Mouse (Mus musculus): Measurements from ENCODE around the gene Hnrnpul1. TPM values are rescaled to one million over a fixed set of nuclear protein-coding genes. Genes with fewer than 3 reads are reported as not detected.

The Hnrnpul1 gene
- total RNA-seq, 1 experiment: 67.1 TPM

- Histone ChIP-seq H3K9me3 (ENCODE audit: control insufficient read depth, insufficient read depth, low read depth, low read length) (no peaks in the 10 kb centered on the region), H3K4me3 (ENCODE audit: insufficient read depth in 1 of 2, low read depth in 1 of 2, low read length in 2 of 2, poor library complexity in 1 of 2, severe bottlenecking in 1 of 2) (no peak overlapping the region), H3K27ac (ENCODE audit: insufficient read depth, low read depth, low read length, poor library complexity, severe bottlenecking) (no peak overlapping the region), H3K36me3 (ENCODE audit: control insufficient read depth, insufficient read depth, low read length, poor library complexity, severe bottlenecking) (no peaks in the 10 kb centered on the region), H3K4me1 (ENCODE audit: control insufficient read depth in 2 of 2, insufficient read depth in 2 of 2, low read length in 2 of 2, poor library complexity in 1 of 2) (peaks cover 0 to 2% of the 10 kb centered on the region in 2 experiments; a peak in 2 of 4 replicates), H3K9ac (ENCODE audit: insufficient read depth, low read depth, low read length, poor library complexity, severe bottlenecking) (no peak overlapping the region)
- in situ Hi-C loops (cut with MboI; ENCODE audit: low sequenced_read_pairs in 2 of 2, unreplicated experiment in 2 of 2): loop anchor here in 1 of 2 experiments (10.0 kb wide), 1 partner anchor 63 kb away; no protein-coding TSS in a partner anchor
- no peak for DNase-seq (ENCODE audit: low read depth, low spot score)
- no peak for TF ChIP-seq CHD2 (IDR thresholded peaks at IDR 0.05; ENCODE audit: low read depth, low read length)
Observed at GRCm38 (mm10) chr7:25761354-25761753, 6.8 kb upstream of the Hnrnpul1 start.

- peak overlapping the region; percentile 72 for H3K9ac ChIP-seq (ENCODE audit: insufficient read depth, low read depth, low read length, poor library complexity, severe bottlenecking)
- 0 out of 2 replicates have a peak, but pooled peaks cover 2% of the 10 kb centered on the region for H3K36me3 ChIP-seq (ENCODE audit: control insufficient read depth, insufficient read depth, low read length, poor library complexity, severe bottlenecking)
Observed at GRCm38 (mm10) chr7:25756011-25756410, 1.5 kb upstream of the Hnrnpul1 start.

DNA sequence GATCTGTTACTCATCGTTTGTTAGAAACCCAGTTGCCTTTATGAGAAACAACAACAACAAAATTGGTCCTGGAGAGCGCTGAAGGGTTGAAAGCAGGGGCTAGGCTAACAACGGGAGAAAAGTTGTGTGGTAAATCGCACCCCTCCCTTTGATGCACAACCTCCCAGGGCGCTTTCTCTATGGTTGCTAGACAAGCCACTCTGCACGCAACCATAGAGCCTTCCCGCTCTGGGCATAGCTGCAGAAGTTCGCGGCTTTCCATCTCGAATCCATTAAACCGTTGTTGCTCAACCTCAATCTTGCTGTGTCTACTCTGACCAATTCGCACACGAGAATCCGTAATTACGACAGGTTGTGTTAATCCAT, 894 bp upstream of the Hnrnpul1 start:
- peaks cover 4% of the 10 kb centered on the region for H3K36me3 ChIP-seq (ENCODE audit: control insufficient read depth, insufficient read depth, low read length, poor library complexity, severe bottlenecking)
- peak overlapping the region; percentile 67 for H3K27ac ChIP-seq (ENCODE audit: insufficient read depth, low read depth, low read length, poor library complexity, severe bottlenecking)
- H3K9me3 ChIP-seq (ENCODE audit: control insufficient read depth, insufficient read depth, low read depth, low read length): no peaks in the 10 kb centered on the region
- H3K9ac ChIP-seq (ENCODE audit: insufficient read depth, low read depth, low read length, poor library complexity, severe bottlenecking): peak overlapping the region; percentile 72
- peak overlapping the region; percentile 73 to 95 for H3K4me3 ChIP-seq (ENCODE audit: insufficient read depth in 1 of 2, low read depth in 1 of 2, low read length in 2 of 2, poor library complexity in 1 of 2, severe bottlenecking in 1 of 2)
- TF ChIP-seq ZNF384 (IDR thresholded peaks at IDR 0.05; ENCODE audit: low read depth, low read length) (no peak), HCFC1 (IDR thresholded peaks at IDR 0.05; ENCODE audit: borderline replicate concordance, insufficient read depth, low read length) (no peak), ZC3H11A (IDR thresholded peaks at IDR 0.05; ENCODE audit: borderline replicate concordance, low read depth, low read length) (no peak), MAFK (IDR thresholded peaks at IDR 0.05; ENCODE audit: insufficient read depth, low read depth, low read length) (no peak), CHD2 (IDR thresholded peaks at IDR 0.05; ENCODE audit: low read depth, low read length) (no peak)
- H3K4me1 ChIP-seq (ENCODE audit: control insufficient read depth in 2 of 2, insufficient read depth in 2 of 2, low read length in 2 of 2, poor library complexity in 1 of 2): peaks cover 2 to 4% of the 10 kb centered on the region in 2 experiments; a peak in 1 of 4 replicates
- no peak for DNase-seq (ENCODE audit: low read depth, low spot score)
- in situ Hi-C loops (cut with MboI; ENCODE audit: low sequenced_read_pairs in 2 of 2, unreplicated experiment in 2 of 2): loop anchor here in 1 of 2 experiments (10.0 kb wide), 1 partner anchor 49 kb away; no protein-coding TSS in a partner anchor

More at GRCm38 (mm10) chr7:25756011-25756410, 1.5 kb upstream of the Hnrnpul1 start:
- Histone ChIP-seq H3K4me3 (ENCODE audit: insufficient read depth in 1 of 2, low read depth in 1 of 2, low read length in 2 of 2, poor library complexity in 1 of 2, severe bottlenecking in 1 of 2) (peak overlapping the region; percentile 73 to 95), H3K9me3 (ENCODE audit: control insufficient read depth, insufficient read depth, low read depth, low read length) (no peaks in the 10 kb centered on the region), H3K27ac (ENCODE audit: insufficient read depth, low read depth, low read length, poor library complexity, severe bottlenecking) (no peak overlapping the region; the same call in 1 of the 2 replicates), H3K4me1 (ENCODE audit: control insufficient read depth in 2 of 2, insufficient read depth in 2 of 2, low read length in 2 of 2, poor library complexity in 1 of 2) (peaks cover 2 to 4% of the 10 kb centered on the region in 2 experiments; a peak in 1 of 4 replicates)
- TF ChIP-seq ZNF384 (IDR thresholded peaks at IDR 0.05; ENCODE audit: low read depth, low read length) (peak; percentile 99), ZC3H11A (IDR thresholded peaks at IDR 0.05; ENCODE audit: borderline replicate concordance, low read depth, low read length) (peak; percentile 84), HCFC1 (IDR thresholded peaks at IDR 0.05; ENCODE audit: borderline replicate concordance, insufficient read depth, low read length) (no peak), MAFK (IDR thresholded peaks at IDR 0.05; ENCODE audit: insufficient read depth, low read depth, low read length) (peak; percentile 50; the same call in 1 of the 2 replicates), CHD2 (IDR thresholded peaks at IDR 0.05; ENCODE audit: low read depth, low read length) (no peak)
- in situ Hi-C loops (cut with MboI; ENCODE audit: low sequenced_read_pairs in 2 of 2, unreplicated experiment in 2 of 2): loop anchor here in 1 of 2 experiments (10.0 kb wide), 1 partner anchor 49 kb away; no protein-coding TSS in a partner anchor
- DNase-seq (ENCODE audit: low read depth, low spot score): peak; percentile 78

DNA sequence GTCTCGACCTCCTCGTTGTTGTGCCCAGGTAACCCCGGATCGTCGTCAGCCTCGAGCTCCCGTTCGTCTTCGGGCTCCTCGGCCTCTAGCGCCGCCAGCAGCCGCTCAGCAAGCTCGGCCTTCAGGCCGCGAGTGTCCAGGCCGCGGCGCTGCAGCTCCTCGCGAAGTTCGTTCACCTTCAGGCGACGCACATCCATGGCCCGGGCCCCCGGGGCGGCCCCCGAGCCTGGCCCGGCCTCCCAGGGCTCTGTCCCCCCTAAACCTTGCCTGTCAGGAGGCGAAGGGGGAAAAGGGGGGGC, 169 bp downstream of the Hnrnpul1 start:
- Histone ChIP-seq H3K4me3 (ENCODE audit: insufficient read depth in 1 of 2, low read depth in 1 of 2, low read length in 2 of 2, poor library complexity in 1 of 2, severe bottlenecking in 1 of 2) (peak overlapping the region; percentile 95 to 97), H3K9ac (ENCODE audit: insufficient read depth, low read depth, low read length, poor library complexity, severe bottlenecking) (peak overlapping the region; percentile 100), H3K27ac (ENCODE audit: insufficient read depth, low read depth, low read length, poor library complexity, severe bottlenecking) (peak overlapping the region; percentile 92), H3K36me3 (ENCODE audit: control insufficient read depth, insufficient read depth, low read length, poor library complexity, severe bottlenecking) (peaks cover 8% of the 10 kb centered on the region), H3K9me3 (ENCODE audit: control insufficient read depth, insufficient read depth, low read depth, low read length) (no peaks in the 10 kb centered on the region), H3K4me1 (ENCODE audit: control insufficient read depth in 2 of 2, insufficient read depth in 2 of 2, low read length in 2 of 2, poor library complexity in 1 of 2) (peaks cover 2 to 4% of the 10 kb centered on the region in 2 experiments; a peak in 1 of 4 replicates)
- no peak for DNase-seq (ENCODE audit: low read depth, low spot score)
- no peak for TF ChIP-seq HCFC1 (IDR thresholded peaks at IDR 0.05; ENCODE audit: borderline replicate concordance, insufficient read depth, low read length)
- no peak for TF ChIP-seq MAFK (IDR thresholded peaks at IDR 0.05; ENCODE audit: insufficient read depth, low read depth, low read length)
- TF ChIP-seq CHD2 (IDR thresholded peaks at IDR 0.05; ENCODE audit: low read depth, low read length): no peak
- TF ChIP-seq ZC3H11A (IDR thresholded peaks at IDR 0.05; ENCODE audit: borderline replicate concordance, low read depth, low read length): no peak
- no peak for TF ChIP-seq ZNF384 (IDR thresholded peaks at IDR 0.05; ENCODE audit: low read depth, low read length)
- in situ Hi-C loops (cut with MboI; ENCODE audit: low sequenced_read_pairs in 2 of 2, unreplicated experiment in 2 of 2): loop anchor here in 1 of 2 experiments (10.0 kb wide), 1 partner anchor 50 kb away; no protein-coding TSS in a partner anchor

Data from ES-E14 (cell line).